Mouse (Mus musculus): Measurements from ENCODE around the gene Otud3. TPM values are rescaled to one million over a fixed set of nuclear protein-coding genes. Genes with fewer than 3 reads are reported as not detected.

The Otud3 gene
- polyA plus RNA-seq (2012; rRNA removed; ENCODE audit: low replicate concordance) = 5.3 and 6.0 TPM in 2 replicates

DNA sequence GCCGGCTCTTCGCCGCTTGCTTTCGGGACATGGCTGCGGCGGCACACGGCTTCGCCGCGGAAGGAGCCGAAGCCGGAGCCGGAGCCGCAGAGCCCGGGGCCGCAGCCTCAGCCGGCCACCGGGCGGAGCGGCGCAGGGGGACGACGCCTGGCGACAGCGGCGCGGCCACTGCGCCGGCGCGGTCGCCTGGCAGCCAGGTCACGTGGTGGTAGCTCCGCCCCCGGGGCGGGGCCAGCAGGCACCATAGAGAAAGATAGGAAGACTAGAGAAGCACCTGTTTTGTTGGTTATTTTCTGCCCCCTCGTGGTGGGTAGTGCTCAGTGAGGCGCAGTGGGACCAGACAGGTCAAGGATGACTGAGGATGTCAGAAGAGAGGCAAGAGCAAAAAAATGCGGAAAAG is at the start of gene Otud3:
Gene Otud3 (minus strand): TSS at position 149 of the 400 bp plus-strand sequence.

DNA sequence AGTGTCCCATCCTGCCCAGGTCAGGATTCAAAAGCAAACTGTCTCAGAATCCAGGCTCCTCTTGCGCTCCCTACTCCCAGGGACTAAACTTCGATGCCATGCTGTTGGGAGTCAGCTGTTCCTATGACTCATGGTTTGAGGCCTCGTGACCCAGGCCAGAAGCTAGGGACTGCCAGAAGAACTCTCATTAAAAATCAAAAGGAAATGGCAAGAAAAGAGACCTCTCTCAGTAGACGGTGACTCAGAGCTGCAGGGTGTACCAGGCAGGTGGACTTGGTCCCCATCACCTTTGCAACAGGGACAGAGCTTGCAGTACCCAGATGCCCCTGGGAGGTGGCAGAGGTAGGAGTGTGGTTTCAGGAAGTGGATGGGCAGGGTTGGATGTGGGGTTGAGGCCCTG is 36.0 kb downstream of the Otud3 start, which contains the start of gene Pla2g2e:
Gene Pla2g2e (plus strand): TSS at position 212 of the 400 bp plus-strand sequence.

GRCm38 (mm10) chr4:138873864-138874263 is 39.9 kb downstream of the Otud3 start, which contains the start of gene Gm13030:
Gene Gm13030, minus strand, starts transcription at chr4:138873964.

GRCm38 (mm10) chr4:138863344-138863998 is 50.3 kb downstream of the Otud3 start, which contains the start of gene Pla2g5:
Gene Pla2g5, minus strand, starts transcription at chr4:138863482.

Other genes starting within 250 kb of the Otud3 start
- gene Pla2g2c, start 189.2 kb downstream of the Otud3 start, polyA plus RNA-seq (2012; rRNA removed; ENCODE audit: low replicate concordance) = not detected in 2 replicates
- gene Ubxn10, start 176.8 kb downstream of the Otud3 start, polyA plus RNA-seq (2012; rRNA removed; ENCODE audit: low replicate concordance) = 0.56 and 0.65 TPM in 2 replicates
- gene Pla2g2f, start 156.3 kb downstream of the Otud3 start, polyA plus RNA-seq (2012; rRNA removed; ENCODE audit: low replicate concordance) = 0.14 and 6.7 TPM in 2 replicates
- gene Pla2g2d, start 138.2 kb downstream of the Otud3 start, polyA plus RNA-seq (2012; rRNA removed; ENCODE audit: low replicate concordance) = 40.9 and 63.8 TPM in 2 replicates
- 4.8 and 5.6 TPM in 2 replicates for gene Pla2g5, start 50.5 kb downstream of the Otud3 start, polyA plus RNA-seq (2012; rRNA removed; ENCODE audit: low replicate concordance)
- not detected in 2 replicates for gene Gm13030, start 40.0 kb downstream of the Otud3 start, polyA plus RNA-seq (2012; rRNA removed; ENCODE audit: low replicate concordance)
- 3.1 and 3.3 TPM in 2 replicates for gene Pla2g2e, start 36.0 kb downstream of the Otud3 start, polyA plus RNA-seq (2012; rRNA removed; ENCODE audit: low replicate concordance)
- 0.14 and 0.20 TPM in 2 replicates for gene Rnf186, start 53.2 kb upstream of the Otud3 start, polyA plus RNA-seq (2012; rRNA removed; ENCODE audit: low replicate concordance)
- 18.7 and 24.4 TPM in 2 replicates for gene Tmco4, start 58.9 kb upstream of the Otud3 start, polyA plus RNA-seq (2012; rRNA removed; ENCODE audit: low replicate concordance)
- 0.09 and 0.13 TPM in 2 replicates for gene Htr6, start 161.6 kb upstream of the Otud3 start, polyA plus RNA-seq (2012; rRNA removed; ENCODE audit: low replicate concordance)
- 105 and 191 TPM in 2 replicates for gene Nbl1, start 179.0 kb upstream of the Otud3 start, polyA plus RNA-seq (2012; rRNA removed; ENCODE audit: low replicate concordance)
- gene Minos1, start 217.2 kb upstream of the Otud3 start, polyA plus RNA-seq (2012; rRNA removed; ENCODE audit: low replicate concordance) = 29.4 and 94.0 TPM in 2 replicates